Mouse (Mus musculus): Measurements from ENCODE around the gene Defb46. TPM values are rescaled to one million over a fixed set of nuclear protein-coding genes. Genes with fewer than 3 reads are reported as not detected.

Gene Defb46
- not detected in 2 replicates for polyA plus RNA-seq (2015; fragmentation: Nextera tagmentation; extraction: Ambion mirVana)

- Histone ChIP-seq H3K4me2 (ENCODE audit: low read depth, low read length) (no peak within 1 kb of the TSS), H3K36me3 (ENCODE audit: control insufficient read depth, insufficient read depth, low read length) (no peaks in the 10 kb centered on the region), H3K4me1 (ENCODE audit: control insufficient read depth, insufficient read depth, low read length) (no peaks in the 10 kb centered on the region), H3K27ac (ENCODE audit: low read length) (no peak within 1 kb of the TSS), H3K4me3 (replicated peaks; ENCODE audit: low read length) (no peak within 1 kb of the TSS), H3K27me3 (ENCODE audit: control insufficient read depth, insufficient read depth, low read length) (no peaks in the 10 kb centered on the region), H3K9me3 (replicated peaks; ENCODE audit: control insufficient read depth, low read length) (no peaks in the 10 kb centered on the region), H3K9ac (ENCODE audit: low read length) (no peak within 1 kb of the TSS)
- ATAC-seq (ENCODE audit: insufficient read depth, low FRiP score) = no peak
- WGBS = 77% methylated on average over 2 of the region's 2 CpGs
These were observed at the start of gene Defb46 for GRCm38 (mm10) chr8:19239616-19240015. Defb46 (plus strand) TSS chr8:19239916.

- no peaks in the 10 kb centered on the region for H3K36me3 ChIP-seq (ENCODE audit: control insufficient read depth, insufficient read depth, low read length)
- no peaks in the 10 kb centered on the region for H3K9me3 ChIP-seq (replicated peaks; ENCODE audit: control insufficient read depth, low read length)
- no peak for ATAC-seq (ENCODE audit: insufficient read depth, low FRiP score)
- WGBS = 58% methylated on average over 1 of the region's 1 CpGs
- H3K4me2 ChIP-seq (ENCODE audit: low read depth, low read length) = no peak within 1 kb of the TSS
- no peak within 1 kb of the TSS for H3K9ac ChIP-seq (ENCODE audit: low read length)
- no peaks in the 10 kb centered on the region for H3K27me3 ChIP-seq (ENCODE audit: control insufficient read depth, insufficient read depth, low read length)
- H3K4me3 ChIP-seq (replicated peaks; ENCODE audit: low read length) = no peak within 1 kb of the TSS
- no peaks in the 10 kb centered on the region for H3K4me1 ChIP-seq (ENCODE audit: control insufficient read depth, insufficient read depth, low read length)
- no peak within 1 kb of the TSS for H3K27ac ChIP-seq (ENCODE audit: low read length)
These were observed 14.6 kb upstream of the Defb46 start, which contains the start of gene Defb6 for GRCm38 (mm10) chr8:19225161-19225560. Defb6 (plus strand) TSS chr8:19225478.

GRCm38 (mm10) chr8:19238101-19238500 is 1.6 kb upstream of the Defb46 start:
- 63% methylated on average over 1 of the region's 1 CpGs for WGBS
- H3K27me3 ChIP-seq (ENCODE audit: control insufficient read depth, insufficient read depth, low read length) = no peaks in the 10 kb centered on the region
- H3K4me2 ChIP-seq (ENCODE audit: low read depth, low read length) = no peak overlapping the region
- no peak overlapping the region for H3K9ac ChIP-seq (ENCODE audit: low read length)
- H3K9me3 ChIP-seq (replicated peaks; ENCODE audit: control insufficient read depth, low read length) = no peaks in the 10 kb centered on the region
- no peaks in the 10 kb centered on the region for H3K36me3 ChIP-seq (ENCODE audit: control insufficient read depth, insufficient read depth, low read length)
- H3K27ac ChIP-seq (ENCODE audit: low read length) = no peak overlapping the region
- no peak for ATAC-seq (ENCODE audit: insufficient read depth, low FRiP score)
- no peaks in the 10 kb centered on the region for H3K4me1 ChIP-seq (ENCODE audit: control insufficient read depth, insufficient read depth, low read length)
- H3K4me3 ChIP-seq (replicated peaks; ENCODE audit: low read length) = no peak overlapping the region

GRCm38 (mm10) chr8:19247280-19247679 is 7.6 kb downstream of the Defb46 start, which contains the start of gene Defb5:
Defb5 (plus strand) TSS chr8:19247580.
- no peaks in the 10 kb centered on the region for H3K36me3 ChIP-seq (ENCODE audit: control insufficient read depth, insufficient read depth, low read length)
- no peak for ATAC-seq (ENCODE audit: insufficient read depth, low FRiP score)
- no peaks in the 10 kb centered on the region for H3K4me1 ChIP-seq (ENCODE audit: control insufficient read depth, insufficient read depth, low read length)
- H3K4me3 ChIP-seq (replicated peaks; ENCODE audit: low read length) = no peak within 1 kb of the TSS
- no peak within 1 kb of the TSS for H3K27ac ChIP-seq (ENCODE audit: low read length)
- no peaks in the 10 kb centered on the region for H3K9me3 ChIP-seq (replicated peaks; ENCODE audit: control insufficient read depth, low read length)
- 90% methylated on average over 5 of the region's 5 CpGs for WGBS
- no peak within 1 kb of the TSS for H3K4me2 ChIP-seq (ENCODE audit: low read depth, low read length)
- no peak within 1 kb of the TSS for H3K9ac ChIP-seq (ENCODE audit: low read length)
- no peaks in the 10 kb centered on the region for H3K27me3 ChIP-seq (ENCODE audit: control insufficient read depth, insufficient read depth, low read length)

- Histone ChIP-seq H3K4me3 (replicated peaks; ENCODE audit: low read length) (no peak overlapping the region), H3K9me3 (replicated peaks; ENCODE audit: control insufficient read depth, low read length) (no peaks in the 10 kb centered on the region)
These were observed 18.4 kb downstream of the Defb46 start for GRCm38 (mm10) chr8:19258136-19258535.

GRCm38 (mm10) chr8:19259667-19260066 is 20.0 kb downstream of the Defb46 start:
- Histone ChIP-seq H3K9ac (ENCODE audit: low read length) (no peak overlapping the region), H3K36me3 (ENCODE audit: control insufficient read depth, insufficient read depth, low read length) (no peaks in the 10 kb centered on the region), H3K9me3 (replicated peaks; ENCODE audit: control insufficient read depth, low read length) (no peaks in the 10 kb centered on the region), H3K27ac (ENCODE audit: low read length) (no peak overlapping the region), H3K27me3 (ENCODE audit: control insufficient read depth, insufficient read depth, low read length) (no peaks in the 10 kb centered on the region), H3K4me1 (ENCODE audit: control insufficient read depth, insufficient read depth, low read length) (no peaks in the 10 kb centered on the region), H3K4me3 (replicated peaks; ENCODE audit: low read length) (no peak overlapping the region), H3K4me2 (ENCODE audit: low read depth, low read length) (no peak overlapping the region)
- 42% methylated on average over 3 of the region's 3 CpGs for WGBS
- ATAC-seq (ENCODE audit: insufficient read depth, low FRiP score) = no peak

More at GRCm38 (mm10) chr8:19258136-19258535, 18.4 kb downstream of the Defb46 start:
- H3K27ac ChIP-seq (ENCODE audit: low read length) = no peak overlapping the region
- no peaks in the 10 kb centered on the region for H3K27me3 ChIP-seq (ENCODE audit: control insufficient read depth, insufficient read depth, low read length)
- no peaks in the 10 kb centered on the region for H3K4me1 ChIP-seq (ENCODE audit: control insufficient read depth, insufficient read depth, low read length)
- H3K36me3 ChIP-seq (ENCODE audit: control insufficient read depth, insufficient read depth, low read length) = no peaks in the 10 kb centered on the region
- H3K9ac ChIP-seq (ENCODE audit: low read length) = no peak overlapping the region
- H3K4me2 ChIP-seq (ENCODE audit: low read depth, low read length) = no peak overlapping the region
- ATAC-seq (ENCODE audit: insufficient read depth, low FRiP score) = no peak

Other genes with a start within 250 kb of the Defb46 start
- gene Defb37, start 248.9 kb upstream of the Defb46 start, polyA plus RNA-seq (2015; fragmentation: Nextera tagmentation; extraction: Ambion mirVana) = not detected in 2 replicates
- gene Defb38, start 213.3 kb upstream of the Defb46 start, polyA plus RNA-seq (2015; fragmentation: Nextera tagmentation; extraction: Ambion mirVana) = not detected in 2 replicates
- gene Defb39, start 175.1 kb upstream of the Defb46 start, polyA plus RNA-seq (2015; fragmentation: Nextera tagmentation; extraction: Ambion mirVana) = not detected in 2 replicates
- gene Defb12, start 125.1 kb upstream of the Defb46 start, polyA plus RNA-seq (2015; fragmentation: Nextera tagmentation; extraction: Ambion mirVana) = not detected in 2 replicates
- gene Defb34, start 116.2 kb upstream of the Defb46 start, polyA plus RNA-seq (2015; fragmentation: Nextera tagmentation; extraction: Ambion mirVana) = not detected in 2 replicates
- not detected in 2 replicates for gene Gm45826, start 99.1 kb upstream of the Defb46 start, polyA plus RNA-seq (2015; fragmentation: Nextera tagmentation; extraction: Ambion mirVana)
- gene Defb14, start 45.6 kb upstream of the Defb46 start, polyA plus RNA-seq (2015; fragmentation: Nextera tagmentation; extraction: Ambion mirVana) = 6.1 and 12.6 TPM in 2 replicates
- 1.6 and 1.9 TPM in 2 replicates for gene Defb4, start 41.2 kb upstream of the Defb46 start, polyA plus RNA-seq (2015; fragmentation: Nextera tagmentation; extraction: Ambion mirVana)
- not detected in 2 replicates for gene Defb6, start 14.4 kb upstream of the Defb46 start, polyA plus RNA-seq (2015; fragmentation: Nextera tagmentation; extraction: Ambion mirVana)
- gene Defb5, start 7.7 kb downstream of the Defb46 start, polyA plus RNA-seq (2015; fragmentation: Nextera tagmentation; extraction: Ambion mirVana) = not detected in 2 replicates
- not detected in 2 replicates for gene Defb3, start 53.4 kb downstream of the Defb46 start, polyA plus RNA-seq (2015; fragmentation: Nextera tagmentation; extraction: Ambion mirVana)
- gene Defb8, start 207.7 kb downstream of the Defb46 start, polyA plus RNA-seq (2015; fragmentation: Nextera tagmentation; extraction: Ambion mirVana) = not detected in 2 replicates

Measured in stomach, embryonic 16.5 days (tissue).